Mouse (Mus musculus) heart, embryonic 11.5 days (tissue): ENCODE measurements around the gene Edem1. TPM values are rescaled to one million over a fixed set of nuclear protein-coding genes. Genes with fewer than 3 reads are reported as not detected.
"Not testable (repeated sequence)": the region's sequence is repeated elsewhere in the genome, so short reads cannot be mapped to it uniquely, and the experiment has no call there.

Source experiments
- ATAC-seq: fragments of 200-750 bp; cut with Nextera tagmentation; replicated peaks from 2 replicates; pipeline ENCODE4 v1.8.0; 2017; ENCODE audit warnings: moderate library complexity; ENCODE audit not compliant: insufficient number of reproducible peaks, low FRiP score, low TSS enrichment
- H3K27ac ChIP-seq: fragments of 300-500 bp; sonication (generic); 2 replicates; pipeline ENCODE4 v1.5.1; 2014; ENCODE audit warnings: mild to moderate bottlenecking, low read depth, low read length
- H3K27me3 ChIP-seq: fragments of 300-500 bp; sonication (generic); 2 replicates; pipeline ENCODE4 v1.6.1; 2014; ENCODE audit warnings: mild to moderate bottlenecking, low read length, mixed read lengths; ENCODE audit not compliant: control insufficient read depth, insufficient read depth
- H3K36me3 ChIP-seq: fragments of 300-500 bp; sonication (generic); 2 replicates; pipeline ENCODE4 v1.6.1; 2014; ENCODE audit warnings: mild to moderate bottlenecking, low read length, moderate library complexity, mixed read lengths; ENCODE audit not compliant: control insufficient read depth, insufficient read depth
- H3K4me1 ChIP-seq: fragments of 300-500 bp; sonication (generic); 2 replicates; pipeline ENCODE4 v1.6.1; 2014; ENCODE audit warnings: low read length; ENCODE audit not compliant: control insufficient read depth, insufficient read depth
- H3K4me2 ChIP-seq: fragments of 300-500 bp; sonication (generic); 2 replicates; pipeline ENCODE4 v1.6.1; 2014; ENCODE audit warnings: mild to moderate bottlenecking, moderate library complexity
- H3K4me3 ChIP-seq: fragments of 300-500 bp; sonication (generic); 2 replicates; pipeline ENCODE4 v1.5.1; 2014; ENCODE audit warnings: low read depth, low read length
- H3K9ac ChIP-seq: fragments of 300-500 bp; sonication (generic); 2 replicates; pipeline ENCODE4 v1.6.1; 2014; ENCODE audit warnings: mild to moderate bottlenecking, low read depth, low read length, moderate library complexity
- H3K9me3 ChIP-seq: fragments of 300-500 bp; sonication (generic); replicated peaks from 2 replicates; pipeline ENCODE4 v1.6.1; 2016; ENCODE audit warnings: low read length; ENCODE audit not compliant: control insufficient read depth
- WGBS: fragments of 180-500 bp; shearing (Covaris S2); extraction: QIAGEN DNeasy Blood & Tissue Kit; methylation state at CpG from one replicate; pipeline ENCODE4 v1.1.7; 2014; ENCODE audit not compliant: insufficient replicate concordance; 5-methylcytosine and 5-hydroxymethylcytosine counted together
- polyA plus RNA-seq: library from polyadenylated mRNA; unstranded; fragments of >200 nt; fragmentation: Nextera tagmentation; extraction: Ambion mirVana; gene quantifications from 2 replicates; pipeline ENCODE4 v1.2.1, GENCODE M21; 2014

The Edem1 gene
- polyA plus RNA-seq, 1 experiment from 2014 or later: 18.6 TPM

GRCm38 (mm10) chr6:108852088-108852670, 23.7 kb downstream of the Edem1 start:
- Histone ChIP-seq H3K9me3 (no peaks in the 10 kb centered on the region), H3K36me3 (peaks cover 25% of the 10 kb centered on the region), H3K9ac (no peak overlapping the region), H3K4me2 (no peak overlapping the region), H3K4me3 (no peak overlapping the region), H3K27me3 (no peaks in the 10 kb centered on the region), H3K4me1 (no peaks in the 10 kb centered on the region), H3K27ac (no peak overlapping the region)
- WGBS: 85% methylated on average over 8 of the region's 8 CpGs
- ATAC-seq: no peak

- WGBS: 86% methylated on average over 5 of the region's 5 CpGs
- H3K27ac ChIP-seq: no peak overlapping the region
- H3K9me3 ChIP-seq: no peaks in the 10 kb centered on the region
- H3K36me3 ChIP-seq: peaks cover 25% of the 10 kb centered on the region
- H3K9ac ChIP-seq: no peak overlapping the region
- ATAC-seq: no peak
- H3K4me3 ChIP-seq: no peak overlapping the region
- H3K4me2 ChIP-seq: no peak overlapping the region
- H3K27me3 ChIP-seq: no peaks in the 10 kb centered on the region
- H3K4me1 ChIP-seq: no peaks in the 10 kb centered on the region
Measured at GRCm38 (mm10) chr6:108852986-108853385, 24.5 kb downstream of the Edem1 start.

GRCm38 (mm10) chr6:108858583-108858982, 30.1 kb downstream of the Edem1 start:
- Histone ChIP-seq H3K9ac (no peak overlapping the region), H3K27me3 (no peaks in the 10 kb centered on the region), H3K4me3 (no peak overlapping the region), H3K27ac (no peak overlapping the region), H3K4me1 (no peaks in the 10 kb centered on the region), H3K4me2 (no peak overlapping the region), H3K36me3 (peaks cover 14% of the 10 kb centered on the region), H3K9me3 (peaks cover 6% of the 10 kb centered on the region)
- ATAC-seq: no peak
- WGBS: 95% methylated on average over 9 of the region's 9 CpGs

- no peaks in the 10 kb centered on the region for H3K36me3 ChIP-seq
- no peak for ATAC-seq
- H3K9ac ChIP-seq: no peak overlapping the region
- H3K27ac ChIP-seq: no peak overlapping the region
- H3K9me3 ChIP-seq: peaks cover 6% of the 10 kb centered on the region
- no peak overlapping the region for H3K4me3 ChIP-seq
- no peaks in the 10 kb centered on the region for H3K27me3 ChIP-seq
- 82% methylated on average over 1 of the region's 1 CpGs for WGBS
- no peaks in the 10 kb centered on the region for H3K4me1 ChIP-seq
- H3K4me2 ChIP-seq: no peak overlapping the region
Measured at GRCm38 (mm10) chr6:108861226-108861625, 32.8 kb downstream of the Edem1 start.

GRCm38 (mm10) chr6:108862548-108862947, 34.1 kb downstream of the Edem1 start:
- 73% methylated on average over 2 of the region's 2 CpGs for WGBS
- Histone ChIP-seq H3K9ac (no peak overlapping the region), H3K9me3 (peaks cover 6% of the 10 kb centered on the region), H3K4me2 (no peak overlapping the region), H3K4me3 (no peak overlapping the region), H3K4me1 (no peaks in the 10 kb centered on the region), H3K27me3 (no peaks in the 10 kb centered on the region), H3K36me3 (no peaks in the 10 kb centered on the region), H3K27ac (no peak overlapping the region)
- 0 out of 2 replicates have a peak, but pooled peaks have one; percentile 46 for ATAC-seq

GRCm38 (mm10) chr6:108866317-108866716, 37.9 kb downstream of the Edem1 start:
- no peak for ATAC-seq
- H3K27ac ChIP-seq: no peak overlapping the region
- no peak overlapping the region for H3K4me3 ChIP-seq
- peaks cover 6% of the 10 kb centered on the region for H3K9me3 ChIP-seq
- WGBS: 76% methylated on average over 5 of the region's 5 CpGs
- no peak overlapping the region for H3K9ac ChIP-seq
- H3K36me3 ChIP-seq: no peaks in the 10 kb centered on the region
- no peaks in the 10 kb centered on the region for H3K4me1 ChIP-seq
- H3K27me3 ChIP-seq: no peaks in the 10 kb centered on the region
- no peak overlapping the region for H3K4me2 ChIP-seq

- H3K9ac ChIP-seq, H3K27ac ChIP-seq, ATAC-seq, H3K36me3 ChIP-seq, H3K27me3 ChIP-seq, H3K4me1 ChIP-seq, H3K9me3 ChIP-seq, H3K4me3 ChIP-seq, H3K4me2 ChIP-seq: not testable (repeated sequence)
- 59% methylated on average over 2 of the region's 2 CpGs for WGBS
Measured at GRCm38 (mm10) chr6:108869031-108869430, 40.6 kb downstream of the Edem1 start.

- Histone ChIP-seq H3K4me1 (no peaks in the 10 kb centered on the region), H3K27me3 (no peaks in the 10 kb centered on the region), H3K9ac (no peak overlapping the region), H3K27ac (no peak overlapping the region), H3K36me3 (no peaks in the 10 kb centered on the region), H3K4me3 (no peak overlapping the region), H3K4me2 (no peak overlapping the region), H3K9me3 (no peaks in the 10 kb centered on the region)
- 81% methylated on average over 2 of the region's 2 CpGs for WGBS
- ATAC-seq: no peak
Measured at GRCm38 (mm10) chr6:108870421-108870820, 42.0 kb downstream of the Edem1 start.

- Histone ChIP-seq H3K4me2 (no peak overlapping the region), H3K27me3 (no peaks in the 10 kb centered on the region), H3K36me3 (no peaks in the 10 kb centered on the region), H3K27ac (no peak overlapping the region), H3K4me1 (no peaks in the 10 kb centered on the region), H3K9ac (no peak overlapping the region), H3K4me3 (no peak overlapping the region), H3K9me3 (no peaks in the 10 kb centered on the region)
- WGBS: 79% methylated on average over 4 of the region's 4 CpGs
- no peak for ATAC-seq
Measured at GRCm38 (mm10) chr6:108871251-108871650, 42.8 kb downstream of the Edem1 start.
